Mouse (Mus musculus): Measurements from ENCODE around the gene 5730409E04Rik. TPM values are rescaled to one million over a fixed set of nuclear protein-coding genes. Genes with fewer than 3 reads are reported as not detected.

Gene 5730409E04Rik
- total and polyA plus RNA-seq, 3 experiments, result not detected

DNA sequence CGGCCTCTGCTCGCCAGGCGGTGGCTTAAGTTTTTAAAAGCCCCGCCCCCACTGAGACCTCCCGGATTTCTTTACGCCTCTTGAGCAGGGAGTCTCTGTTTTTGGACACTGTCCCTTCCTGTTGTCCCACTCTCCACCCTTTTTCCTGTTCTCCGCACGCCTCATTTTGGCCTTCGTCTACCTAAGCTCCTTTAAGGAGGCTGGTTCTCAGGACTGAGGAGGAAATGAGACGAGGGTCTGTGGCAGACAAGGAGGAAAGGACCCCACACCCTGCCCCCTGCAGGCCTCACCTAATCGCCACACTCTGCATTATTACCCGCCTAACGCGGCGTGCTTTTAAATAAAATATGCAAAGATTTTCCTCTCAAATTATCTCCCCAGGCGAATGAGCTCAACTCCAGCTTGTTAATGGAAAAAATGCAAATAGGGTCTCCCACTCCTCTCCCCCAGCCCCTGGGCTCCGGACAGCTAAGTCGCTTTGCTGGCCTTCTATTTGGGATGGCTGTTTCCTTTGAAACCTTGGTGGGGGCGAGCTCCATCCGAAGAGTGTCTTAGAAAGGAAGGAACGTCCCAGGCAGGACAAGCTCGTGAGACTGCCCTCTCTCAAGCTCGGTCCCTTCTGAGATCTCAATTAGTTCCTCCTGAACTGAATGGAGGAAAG lies 17.5 kb downstream of the 5730409E04Rik start:
- Histone ChIP-seq H3K9me3 (replicated peaks) (no peaks in the 10 kb centered on the region), H3K27me3 (ENCODE audit: insufficient read depth, low read length) (peaks cover 24% of the 10 kb centered on the region), H3K4me1 (ENCODE audit: insufficient read depth, low read depth, low read length) (no peaks in the 10 kb centered on the region), H3K4me3 (ENCODE audit: low read depth, low read length) (no peak overlapping the region), H3K36me3 (replicated peaks) (no peaks in the 10 kb centered on the region)
- no peak for ATAC-seq (ENCODE audit: extremely low read depth, insufficient number of reproducible peaks, low FRiP score, poor library complexity, severe bottlenecking)
- no peak for DNase-seq (ENCODE audit: low spot score)
- TF ChIP-seq CTCF (IDR thresholded peaks at IDR 0.05; ENCODE audit: low read depth, low read length), result no peak
- TF ChIP-seq POLR2AphosphoS5 (IDR thresholded peaks at IDR 0.05; ENCODE audit: insufficient replicate concordance, low read depth, low read length), result no peak
- no peak for TF ChIP-seq GATA1 (IDR thresholded peaks at IDR 0.05; ENCODE audit: borderline replicate concordance, low read length)
- TF ChIP-seq TAL1 (conservative IDR thresholded peaks at IDR 0.05; ENCODE audit: low read depth, low read length), result no peak
- TF ChIP-seq GATA2 (IDR thresholded peaks at IDR 0.05; ENCODE audit: borderline replicate concordance, low read depth, low read length), result no peak

DNA sequence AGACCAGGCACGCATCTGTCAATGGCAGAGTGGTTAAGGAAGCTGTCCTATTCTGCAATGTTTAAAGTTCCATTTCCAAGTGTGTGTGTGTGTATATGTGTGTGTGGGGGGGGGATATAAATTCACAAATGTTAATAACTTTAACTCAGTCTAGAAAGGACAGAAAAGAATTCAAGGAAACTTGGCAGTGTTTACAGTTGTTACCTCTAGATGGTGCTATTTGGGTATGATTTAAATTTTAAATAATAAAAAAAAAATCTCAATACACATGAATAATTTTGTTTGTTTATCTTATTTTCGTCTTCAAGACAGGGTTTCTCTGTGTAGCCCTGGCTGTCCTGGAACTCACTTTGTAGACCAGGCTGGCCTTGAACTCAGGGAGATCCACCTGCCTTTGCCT lies 22.3 kb downstream of the 5730409E04Rik start:
- H3K4me1 ChIP-seq (ENCODE audit: insufficient read depth, low read depth, low read length), result no peaks in the 10 kb centered on the region
- H3K9me3 ChIP-seq (replicated peaks), result no peaks in the 10 kb centered on the region
- TF ChIP-seq GATA1 (IDR thresholded peaks at IDR 0.05; ENCODE audit: borderline replicate concordance, low read length) (no peak), TAL1 (conservative IDR thresholded peaks at IDR 0.05; ENCODE audit: low read depth, low read length) (no peak), CTCF (IDR thresholded peaks at IDR 0.05; ENCODE audit: low read depth, low read length) (no peak), GATA2 (IDR thresholded peaks at IDR 0.05; ENCODE audit: borderline replicate concordance, low read depth, low read length) (no peak), POLR2AphosphoS5 (IDR thresholded peaks at IDR 0.05; ENCODE audit: insufficient replicate concordance, low read depth, low read length) (no peak)
- peaks cover 16% of the 10 kb centered on the region for H3K27me3 ChIP-seq (ENCODE audit: insufficient read depth, low read length)
- DNase-seq (ENCODE audit: low spot score), result no peak
- no peak overlapping the region for H3K4me3 ChIP-seq (ENCODE audit: low read depth, low read length)
- ATAC-seq (ENCODE audit: extremely low read depth, insufficient number of reproducible peaks, low FRiP score, poor library complexity, severe bottlenecking), result no peak
- H3K36me3 ChIP-seq (replicated peaks), result no peaks in the 10 kb centered on the region

DNA sequence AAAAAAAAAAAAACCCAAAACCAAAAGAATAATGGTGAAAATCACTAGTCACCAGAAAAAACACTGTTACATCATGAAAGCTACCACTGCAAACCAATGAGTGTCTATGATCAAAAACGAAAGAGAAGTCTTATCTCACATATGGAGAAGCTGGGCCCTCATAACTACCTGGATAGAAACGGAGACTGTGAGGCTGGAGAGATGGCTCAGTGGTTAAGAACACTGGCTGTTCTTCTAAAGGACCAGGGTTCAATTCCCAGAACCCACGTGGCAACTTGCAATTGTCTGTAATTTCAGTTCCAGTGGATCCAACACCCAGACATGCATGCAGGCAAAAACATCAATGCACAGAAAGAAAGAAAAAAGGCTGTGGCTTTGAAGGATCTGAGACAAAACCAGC lies 23.1 kb downstream of the 5730409E04Rik start:
- H3K9me3 ChIP-seq (replicated peaks), result no peaks in the 10 kb centered on the region
- H3K4me1 ChIP-seq (ENCODE audit: insufficient read depth, low read depth, low read length), result no peaks in the 10 kb centered on the region
- peaks cover 14% of the 10 kb centered on the region for H3K27me3 ChIP-seq (ENCODE audit: insufficient read depth, low read length)
- no peaks in the 10 kb centered on the region for H3K36me3 ChIP-seq (replicated peaks)
- DNase-seq (ENCODE audit: low spot score) (no peak), ATAC-seq (ENCODE audit: extremely low read depth, insufficient number of reproducible peaks, low FRiP score, poor library complexity, severe bottlenecking) (no peak)
- H3K4me3 ChIP-seq (ENCODE audit: low read depth, low read length), result no peak overlapping the region
- TF ChIP-seq CTCF (IDR thresholded peaks at IDR 0.05; ENCODE audit: low read depth, low read length) (no peak), TAL1 (conservative IDR thresholded peaks at IDR 0.05; ENCODE audit: low read depth, low read length) (no peak), GATA1 (IDR thresholded peaks at IDR 0.05; ENCODE audit: borderline replicate concordance, low read length) (no peak), POLR2AphosphoS5 (IDR thresholded peaks at IDR 0.05; ENCODE audit: insufficient replicate concordance, low read depth, low read length) (no peak), GATA2 (IDR thresholded peaks at IDR 0.05; ENCODE audit: borderline replicate concordance, low read depth, low read length) (no peak)

DNA sequence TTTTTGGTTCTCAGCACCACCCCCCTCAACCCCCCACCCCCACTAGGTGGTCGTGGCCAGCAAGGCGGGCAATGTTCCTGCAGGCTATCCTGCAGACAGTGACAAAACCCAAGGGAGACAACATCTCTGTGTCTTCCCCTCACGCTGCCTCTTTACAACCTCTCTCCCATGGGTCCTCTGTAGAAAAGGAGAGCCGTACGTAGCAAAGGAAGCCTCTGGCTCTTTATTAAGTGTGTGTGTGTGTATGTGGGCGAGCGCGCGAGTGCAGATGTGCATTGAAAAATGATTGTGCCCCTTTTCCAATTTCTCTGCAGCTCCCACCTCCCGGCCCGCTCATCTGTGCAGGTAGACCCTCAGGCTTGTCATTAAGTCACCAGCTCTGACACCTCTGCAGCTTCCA lies 26.7 kb downstream of the 5730409E04Rik start:
- H3K4me1 ChIP-seq (ENCODE audit: insufficient read depth, low read depth, low read length), result no peaks in the 10 kb centered on the region
- ATAC-seq (ENCODE audit: extremely low read depth, insufficient number of reproducible peaks, low FRiP score, poor library complexity, severe bottlenecking) (no peak), DNase-seq (ENCODE audit: low spot score) (no peak)
- TF ChIP-seq TAL1 (conservative IDR thresholded peaks at IDR 0.05; ENCODE audit: low read depth, low read length), result no peak
- TF ChIP-seq CTCF (IDR thresholded peaks at IDR 0.05; ENCODE audit: low read depth, low read length), result no peak
- TF ChIP-seq GATA2 (IDR thresholded peaks at IDR 0.05; ENCODE audit: borderline replicate concordance, low read depth, low read length), result no peak
- TF ChIP-seq GATA1 (IDR thresholded peaks at IDR 0.05; ENCODE audit: borderline replicate concordance, low read length), result no peak
- TF ChIP-seq POLR2AphosphoS5 (IDR thresholded peaks at IDR 0.05; ENCODE audit: insufficient replicate concordance, low read depth, low read length), result no peak
- H3K4me3 ChIP-seq (ENCODE audit: low read depth, low read length), result no peak overlapping the region
- H3K9me3 ChIP-seq (replicated peaks), result no peaks in the 10 kb centered on the region
- H3K36me3 ChIP-seq (replicated peaks), result no peaks in the 10 kb centered on the region
- peaks cover 22% of the 10 kb centered on the region for H3K27me3 ChIP-seq (ENCODE audit: insufficient read depth, low read length)

DNA sequence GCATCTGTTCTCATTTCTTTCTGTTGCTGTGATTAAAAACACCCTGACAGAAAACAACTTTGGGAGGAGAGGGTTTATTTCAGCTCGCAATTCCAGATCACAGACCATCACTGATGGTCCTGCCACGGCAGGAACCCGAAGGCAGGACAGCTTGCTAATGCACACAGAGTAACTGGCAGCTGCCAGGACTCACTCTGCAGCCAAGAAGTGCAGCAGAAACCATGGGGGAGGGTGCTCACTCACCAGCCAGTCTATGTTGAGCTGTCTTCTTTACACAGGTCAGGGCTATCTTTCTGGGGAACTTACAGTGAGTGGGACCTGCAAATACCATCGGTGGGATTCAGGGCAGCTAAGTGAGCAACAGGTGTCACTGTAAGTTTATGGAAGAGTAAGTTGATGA lies 27.8 kb downstream of the 5730409E04Rik start:
- DNase-seq (ENCODE audit: low spot score), result no peak
- H3K36me3 ChIP-seq (replicated peaks), result no peaks in the 10 kb centered on the region
- TF ChIP-seq GATA2 (IDR thresholded peaks at IDR 0.05; ENCODE audit: borderline replicate concordance, low read depth, low read length) (no peak), TAL1 (conservative IDR thresholded peaks at IDR 0.05; ENCODE audit: low read depth, low read length) (no peak), POLR2AphosphoS5 (IDR thresholded peaks at IDR 0.05; ENCODE audit: insufficient replicate concordance, low read depth, low read length) (no peak), GATA1 (IDR thresholded peaks at IDR 0.05; ENCODE audit: borderline replicate concordance, low read length) (no peak), CTCF (IDR thresholded peaks at IDR 0.05; ENCODE audit: low read depth, low read length) (no peak)
- no peaks in the 10 kb centered on the region for H3K4me1 ChIP-seq (ENCODE audit: insufficient read depth, low read depth, low read length)
- no peak overlapping the region for H3K4me3 ChIP-seq (ENCODE audit: low read depth, low read length)
- no peak for ATAC-seq (ENCODE audit: extremely low read depth, insufficient number of reproducible peaks, low FRiP score, poor library complexity, severe bottlenecking)
- peaks cover 29% of the 10 kb centered on the region for H3K27me3 ChIP-seq (ENCODE audit: insufficient read depth, low read length)
- no peaks in the 10 kb centered on the region for H3K9me3 ChIP-seq (replicated peaks)

DNA sequence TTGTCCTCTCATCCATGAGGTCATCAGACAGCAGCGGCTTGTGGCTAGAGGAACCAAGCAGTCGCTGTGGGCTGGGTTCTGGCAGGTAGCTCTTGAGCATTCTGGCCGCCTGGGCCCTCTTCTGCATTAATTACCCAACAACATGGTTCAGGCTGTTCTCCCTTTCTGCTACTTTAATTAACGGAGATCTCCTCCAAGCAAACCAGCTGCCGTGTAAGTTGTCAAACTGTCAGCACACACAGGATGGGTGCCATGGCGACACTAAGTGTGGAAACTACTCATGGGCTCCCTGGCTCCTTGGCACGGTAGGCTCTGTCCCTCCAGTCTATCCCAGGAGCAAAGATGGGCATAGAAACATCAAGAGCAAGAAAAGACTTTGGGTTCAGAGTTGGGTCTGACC lies 29.7 kb downstream of the 5730409E04Rik start:
- H3K4me1 ChIP-seq (ENCODE audit: insufficient read depth, low read depth, low read length), result no peaks in the 10 kb centered on the region
- no peaks in the 10 kb centered on the region for H3K9me3 ChIP-seq (replicated peaks)
- no peaks in the 10 kb centered on the region for H3K36me3 ChIP-seq (replicated peaks)
- peaks cover 29% of the 10 kb centered on the region for H3K27me3 ChIP-seq (ENCODE audit: insufficient read depth, low read length)
- ATAC-seq (ENCODE audit: extremely low read depth, insufficient number of reproducible peaks, low FRiP score, poor library complexity, severe bottlenecking), result no peak
- TF ChIP-seq CTCF (IDR thresholded peaks at IDR 0.05; ENCODE audit: low read depth, low read length) (no peak), GATA1 (IDR thresholded peaks at IDR 0.05; ENCODE audit: borderline replicate concordance, low read length) (no peak), POLR2AphosphoS5 (IDR thresholded peaks at IDR 0.05; ENCODE audit: insufficient replicate concordance, low read depth, low read length) (no peak), GATA2 (IDR thresholded peaks at IDR 0.05; ENCODE audit: borderline replicate concordance, low read depth, low read length) (no peak), TAL1 (conservative IDR thresholded peaks at IDR 0.05; ENCODE audit: low read depth, low read length) (no peak)
- DNase-seq (ENCODE audit: low spot score), result no peak
- no peak overlapping the region for H3K4me3 ChIP-seq (ENCODE audit: low read depth, low read length)
